Mouse (Mus musculus) bone marrow macrophage, adult 2 months (primary cell): Measurements from ENCODE around the gene St3gal6.

Source experiments
- CTCF ChIP-seq: IDR thresholded peaks from 2 replicates; pipeline ENCODE4 v1.5.1; 2012; ENCODE audit warnings: low read depth, mild to moderate bottlenecking, low read length, moderate library complexity
- POLR2A ChIP-seq: IDR thresholded peaks from 2 replicates; pipeline ENCODE4 v1.6.1; 2012; ENCODE audit warnings: mild to moderate bottlenecking, low read depth, low read length, borderline replicate concordance

- no peak for TF ChIP-seq POLR2A
- TF ChIP-seq CTCF = no peak
These were observed 77.5 kb downstream of the St3gal6 start for GRCm38 (mm10) chr16:58446281-58447259.
